In the genomic region with DNA sequence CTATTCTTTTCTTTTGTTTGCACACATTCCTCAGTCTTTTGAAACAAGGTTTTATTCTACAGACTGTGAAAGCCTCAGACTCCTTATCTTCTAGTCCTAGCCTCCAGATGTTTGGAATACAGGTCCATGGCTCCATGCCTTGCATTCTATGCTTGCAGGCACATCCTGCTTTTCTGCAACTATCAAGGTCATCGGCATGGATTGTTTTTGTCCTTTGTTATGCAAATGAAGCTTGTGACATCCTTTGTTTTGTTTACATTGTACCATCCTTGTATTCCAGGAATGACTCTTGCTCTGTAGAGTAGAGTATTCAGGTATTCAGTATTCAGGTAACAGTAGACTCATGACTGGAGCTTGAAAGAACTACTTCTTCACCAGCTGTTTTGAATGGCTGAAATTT, we compare ENCODE assay signal across 15 mouse cellular contexts.
"Had no signal": no experiment of that assay in that cellular context is flagged by ENCODE, and none has a peak within 500 bp of the region (broad histone marks: within the 10 kb centered on the region; RNA-seq: fewer than 3 reads in every experiment).

No protein-coding gene starts in this region.

- H3K4me1 ChIP-seq: neural tube, embryonic 15.5 days; stomach, embryonic 15.5 days had no signal

- H3K9ac ChIP-seq: neural tube, embryonic 15.5 days; stomach, embryonic 15.5 days had no signal

- H3K36me3 ChIP-seq: neural tube, embryonic 15.5 days; stomach, embryonic 15.5 days had no signal

- H3K4me3 ChIP-seq: neural tube, embryonic 15.5 days; stomach, embryonic 15.5 days had no signal

- H3K27me3 ChIP-seq: neural tube, embryonic 15.5 days; stomach, embryonic 15.5 days had no signal

- H3K9me3 ChIP-seq: neural tube, embryonic 15.5 days; stomach, embryonic 15.5 days had no signal

- H3K27ac ChIP-seq: neural tube, embryonic 15.5 days; stomach, embryonic 15.5 days; stomach, postnatal 0 days had no signal

- DNase-seq: retina, postnatal 1 day; right cerebral cortex, adult 18-20 months; right cerebral cortex, postnatal 14 days; right cerebral cortex, postnatal 25 days; right cerebral cortex, postnatal 4 days; spleen, adult 18-20 months; thymus, adult 18-20 months; thymus, adult 2 months; thymus, postnatal 14 days; thymus, postnatal 25 days; thymus, postnatal 36 days; thymus, postnatal 4 days had no signal
